Mouse (Mus musculus) adrenal gland, postnatal 14 days (tissue): ENCODE results near the gene Cth. TPM values are rescaled to one million over a fixed set of nuclear protein-coding genes. Genes with fewer than 3 reads are reported as not detected.

Experiments used
- total RNA-seq: library from RNA; stranded (reverse); gene quantifications from 2 replicates; pipeline ENCODE4 v1.2.3, GENCODE M21; 2021

The Cth gene
- total RNA-seq, 1 experiment from 2014 or later: 44.9 TPM

Other genes starting within 250 kb of the Cth start
- gene Ankrd13c, start 22.2 kb upstream of the Cth start, total RNA-seq: 72.2 and 78.7 TPM in 2 replicates
- 154 and 184 TPM in 2 replicates for gene Srsf11, start 111.6 kb upstream of the Cth start, total RNA-seq
- 23.9 and 29.0 TPM in 2 replicates for gene Lrrc40, start 111.6 kb upstream of the Cth start, total RNA-seq